In the genomic region with DNA sequence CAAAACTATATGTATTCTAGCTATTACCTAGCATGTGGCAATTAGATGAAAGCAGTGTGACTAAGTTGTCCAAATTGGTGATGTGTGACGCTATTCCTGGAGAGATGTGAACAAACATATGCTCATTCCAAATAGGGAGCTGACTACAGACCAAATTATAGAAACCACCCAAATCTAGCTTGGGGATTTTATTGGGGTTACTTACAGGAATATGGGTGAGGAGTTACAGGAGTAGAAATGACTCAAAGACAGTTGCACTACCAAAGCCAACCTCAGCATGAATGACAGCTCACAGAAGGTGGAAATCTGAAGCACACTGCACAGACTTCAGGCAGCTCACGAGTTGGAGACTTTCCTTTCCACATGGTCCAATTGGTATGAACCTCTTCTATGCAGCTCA, we compare ENCODE assay signal across 10 mouse cellular contexts.
"Had no signal": no experiment of that assay in that cellular context is flagged by ENCODE, and none has a peak within 500 bp of the region (broad histone marks: within the 10 kb centered on the region; RNA-seq: fewer than 3 reads in every experiment).

No protein-coding gene starts in this region.

- DNase-seq: lung, adult 18-20 months; lung, embryonic 14.5 days; lung, postnatal 10 days; lung, postnatal 4 days; midbrain, embryonic 14.5 days; retina, postnatal 1 day; spleen, adult 18-20 months; thymus, adult 2 months; thymus, postnatal 25 days; thymus, postnatal 4 days had no signal
